Mouse (Mus musculus) lung, embryonic 16.5 days (tissue): ENCODE results near the gene Olfr1349. TPM values are rescaled to one million over a fixed set of nuclear protein-coding genes. Genes with fewer than 3 reads are reported as not detected.

Experiments used
- polyA plus RNA-seq: library from polyadenylated mRNA; unstranded; fragments of >200 nt; fragmentation: Nextera tagmentation; extraction: Ambion mirVana; gene quantifications from 2 replicates; pipeline ENCODE4 v1.2.1, GENCODE M21; 2015

Olfr1349 gene
- polyA plus RNA-seq, 1 experiment from 2014 or later = not detected

Other genes with a start within 250 kb of the Olfr1349 start
- gene Zfp667, start 236.4 kb downstream of the Olfr1349 start, polyA plus RNA-seq = 6.9 and 7.2 TPM in 2 replicates
- gene Zfp583, start 191.7 kb downstream of the Olfr1349 start, polyA plus RNA-seq = 6.6 and 6.9 TPM in 2 replicates
- gene Gm3854, start 179.2 kb downstream of the Olfr1349 start, polyA plus RNA-seq = 1.5 and 1.8 TPM in 2 replicates
- 3.1 TPM in 2 replicates for gene Zfp78, start 159.7 kb downstream of the Olfr1349 start, polyA plus RNA-seq
- gene Zfp28, start 139.7 kb downstream of the Olfr1349 start, polyA plus RNA-seq = 9.5 and 10.5 TPM in 2 replicates
- gene Smim17, start 124.2 kb downstream of the Olfr1349 start, polyA plus RNA-seq = 0.25 TPM in 1 of 2 replicates, not detected in the other
- gene Gm20715, start 112.7 kb downstream of the Olfr1349 start, polyA plus RNA-seq = not detected in 2 replicates
- gene Olfr1344, start 84.3 kb downstream of the Olfr1349 start, polyA plus RNA-seq = not detected in 2 replicates
- gene Olfr1336, start 66.8 kb downstream of the Olfr1349 start, polyA plus RNA-seq = not detected in 2 replicates
- gene Olfr1346, start 55.8 kb downstream of the Olfr1349 start, polyA plus RNA-seq = not detected in 2 replicates
- not detected in 2 replicates for gene Olfr5, start 36.0 kb downstream of the Olfr1349 start, polyA plus RNA-seq
- not detected in 2 replicates for gene Olfr1347, start 23.2 kb downstream of the Olfr1349 start, polyA plus RNA-seq
- gene Olfr1348, start 14.2 kb downstream of the Olfr1349 start, polyA plus RNA-seq = not detected in 2 replicates
- not detected in 2 replicates for gene Olfr1350, start 41.9 kb upstream of the Olfr1349 start, polyA plus RNA-seq
- 2.0 and 2.5 TPM in 2 replicates for gene Zim1, start 173.5 kb upstream of the Olfr1349 start, polyA plus RNA-seq
- gene Peg3, start 207.5 kb upstream of the Olfr1349 start, polyA plus RNA-seq = 102 and 119 TPM in 2 replicates
- 3.5 and 5.1 TPM in 2 replicates for gene Usp29, start 207.6 kb upstream of the Olfr1349 start, polyA plus RNA-seq